Mouse (Mus musculus) stomach, postnatal 0 days (tissue): ENCODE data around the gene Slc34a1. TPM values are rescaled to one million over a fixed set of nuclear protein-coding genes. Genes with fewer than 3 reads are reported as not detected.

Source experiments
- ATAC-seq: fragments of 200-750 bp; cut with Nextera tagmentation; 2 replicates; pipeline ENCODE4 v1.8.0; 2017; ENCODE audit not compliant: low FRiP score, low TSS enrichment
- DNase-seq: peaks from one replicate; pipeline ENCODE4 v3.0.0-alpha.2; 2016; ENCODE audit warnings: low spot score
- H3K27ac ChIP-seq: fragments of 300-500 bp; sonication (generic); replicated peaks from 2 replicates; pipeline ENCODE4 v1.5.1; 2014; ENCODE audit warnings: mild to moderate bottlenecking, control low read depth
- H3K27me3 ChIP-seq: fragments of 300-500 bp; sonication (generic); 2 replicates; pipeline ENCODE4 v1.6.1; 2014; ENCODE audit warnings: low read length; ENCODE audit not compliant: control insufficient read depth, insufficient read depth
- H3K36me3 ChIP-seq: fragments of 300-500 bp; sonication (generic); 2 replicates; pipeline ENCODE4 v1.6.1; 2014; ENCODE audit warnings: low read length, mixed read lengths; ENCODE audit not compliant: control insufficient read depth, insufficient read depth
- H3K4me1 ChIP-seq: fragments of 300-500 bp; sonication (generic); replicated peaks from 2 replicates; pipeline ENCODE4 v1.6.1; 2014; ENCODE audit warnings: antibody characterized with exemption; ENCODE audit not compliant: control insufficient read depth, insufficient read depth
- H3K4me2 ChIP-seq: fragments of 300-500 bp; sonication (generic); replicated peaks from 2 replicates; pipeline ENCODE4 v1.6.1; 2014; ENCODE audit warnings: low read depth, mild to moderate bottlenecking, control low read depth, moderate library complexity
- H3K4me3 ChIP-seq: fragments of 300-500 bp; sonication (generic); 2 replicates; pipeline ENCODE4 v1.5.1; 2014; ENCODE audit warnings: low read depth, low read length, control low read depth
- H3K9ac ChIP-seq: fragments of 300-500 bp; sonication (generic); 2 replicates; pipeline ENCODE4 v1.6.1; 2014; ENCODE audit warnings: mild to moderate bottlenecking, low read length, control low read depth, mixed read lengths
- H3K9me3 ChIP-seq: fragments of 300-500 bp; sonication (generic); 2 replicates; pipeline ENCODE4 v1.6.1; 2016; ENCODE audit warnings: low read length; ENCODE audit not compliant: control insufficient read depth
- CTCF ChIP-seq: IDR thresholded peaks from 2 replicates; pipeline ENCODE4 v1.5.1; 2016; ENCODE audit warnings: antibody characterized with exemption, low read depth, mild to moderate bottlenecking, moderate library complexity
- EP300 ChIP-seq: optimal IDR thresholded peaks from 2 replicates; pipeline ENCODE3; 2016; ENCODE audit warnings: antibody characterized with exemption
- WGBS: fragments of 180-500 bp; shearing (Covaris S2); extraction: QIAGEN DNeasy Blood & Tissue Kit; methylation state at CpG from one replicate; pipeline ENCODE4 v1.1.7; 2014; 5-methylcytosine and 5-hydroxymethylcytosine counted together
- microRNA-seq: library from miRNA; unstranded; fragments of <30 nt; microRNA quantifications from one replicate; pipeline ENCODE4, GENCODE M21; 2016
- polyA plus RNA-seq: library from polyadenylated mRNA; unstranded; fragments of >200 nt; fragmentation: Nextera tagmentation; extraction: Ambion mirVana; gene quantifications from 2 replicates; pipeline ENCODE4 v1.2.1, GENCODE M21; 2015

Slc34a1 gene
- polyA plus RNA-seq, 1 experiment from 2014 or later, result not detected

- TF ChIP-seq EP300, result no peak
- TF ChIP-seq CTCF, result no peak
- 71% methylated on average over 16 of the region's 16 CpGs for WGBS
These were observed 54.0 kb downstream of the Slc34a1 start for GRCm38 (mm10) chr13:55451785-55452549.

GRCm38 (mm10) chr13:55462965-55463364, 65.0 kb downstream of the Slc34a1 start:
- Histone ChIP-seq H3K27me3 (no peaks in the 10 kb centered on the region), H3K4me3 (no peak overlapping the region), H3K27ac (no peak overlapping the region), H3K4me1 (0 out of 2 replicates have a peak, but pooled peaks cover 5% of the 10 kb centered on the region), H3K9me3 (no peaks in the 10 kb centered on the region), H3K36me3 (peaks cover 10% of the 10 kb centered on the region), H3K4me2 (no peak overlapping the region), H3K9ac (no peak overlapping the region)
- 49% methylated on average over 2 of the region's 2 CpGs for WGBS
- DNase-seq (no peak), ATAC-seq (no peak)
- TF ChIP-seq CTCF, result no peak
- no peak for TF ChIP-seq EP300

More at GRCm38 (mm10) chr13:55451785-55452549, 54.0 kb downstream of the Slc34a1 start:
- H3K36me3 ChIP-seq, result peaks cover 15% of the 10 kb centered on the region
- no peak overlapping the region for H3K4me2 ChIP-seq
- H3K9me3 ChIP-seq, result no peaks in the 10 kb centered on the region
- H3K4me1 ChIP-seq, result no peaks in the 10 kb centered on the region
- peak; percentile 59 for ATAC-seq
- DNase-seq, result peak; percentile 73
- H3K27ac ChIP-seq, result 0 out of 2 replicates have a peak overlapping the region, but pooled peaks have one; percentile 25
- H3K4me3 ChIP-seq, result no peak overlapping the region
- H3K9ac ChIP-seq, result no peak overlapping the region
- no peaks in the 10 kb centered on the region for H3K27me3 ChIP-seq

DNA sequence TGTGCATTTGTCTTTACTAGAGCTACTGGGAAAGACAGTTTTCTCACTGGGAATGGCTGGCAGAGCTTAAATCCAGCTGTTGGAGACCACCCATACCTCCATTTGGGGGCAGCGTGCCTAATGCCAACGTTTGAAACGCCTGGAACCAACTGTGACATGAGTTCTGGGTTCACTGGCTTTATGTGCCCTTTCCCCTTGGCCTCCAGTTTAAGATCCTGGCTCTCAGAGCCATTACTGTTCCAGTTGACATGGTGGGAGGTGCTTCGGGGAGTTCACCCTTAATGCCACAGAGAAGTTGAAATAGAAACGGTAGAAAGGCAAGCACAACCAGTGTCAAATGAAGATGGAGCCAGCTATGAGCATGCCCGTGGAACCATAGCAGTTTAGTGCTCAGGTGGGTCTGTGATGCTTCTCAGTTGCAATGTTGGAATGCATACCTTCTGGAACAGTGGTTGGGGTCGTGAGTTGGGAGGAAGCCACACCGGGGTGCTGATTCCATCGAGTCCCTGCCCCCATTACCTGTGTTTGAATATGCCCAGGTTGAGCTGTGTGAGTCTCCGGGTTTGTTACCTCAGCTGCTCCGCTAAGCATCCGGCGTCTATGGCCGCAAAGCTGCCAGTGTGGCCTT, 65.5 kb downstream of the Slc34a1 start:
- ATAC-seq (0 out of 2 replicates have a peak, but pooled peaks have one; percentile 1), DNase-seq (no peak)
- Histone ChIP-seq H3K27me3 (no peaks in the 10 kb centered on the region), H3K9ac (peak overlapping the region; percentile 65; the same call in 1 of the 2 replicates), H3K4me2 (peak overlapping the region; percentile 96), H3K4me1 (0 out of 2 replicates have a peak, but pooled peaks cover 5% of the 10 kb centered on the region), H3K9me3 (no peaks in the 10 kb centered on the region), H3K4me3 (peak overlapping the region; percentile 55), H3K27ac (no peak overlapping the region), H3K36me3 (peaks cover 6% of the 10 kb centered on the region)
- no peak for TF ChIP-seq EP300
- no peak for TF ChIP-seq CTCF
- 14% methylated on average over 14 of the region's 14 CpGs for WGBS

DNA sequence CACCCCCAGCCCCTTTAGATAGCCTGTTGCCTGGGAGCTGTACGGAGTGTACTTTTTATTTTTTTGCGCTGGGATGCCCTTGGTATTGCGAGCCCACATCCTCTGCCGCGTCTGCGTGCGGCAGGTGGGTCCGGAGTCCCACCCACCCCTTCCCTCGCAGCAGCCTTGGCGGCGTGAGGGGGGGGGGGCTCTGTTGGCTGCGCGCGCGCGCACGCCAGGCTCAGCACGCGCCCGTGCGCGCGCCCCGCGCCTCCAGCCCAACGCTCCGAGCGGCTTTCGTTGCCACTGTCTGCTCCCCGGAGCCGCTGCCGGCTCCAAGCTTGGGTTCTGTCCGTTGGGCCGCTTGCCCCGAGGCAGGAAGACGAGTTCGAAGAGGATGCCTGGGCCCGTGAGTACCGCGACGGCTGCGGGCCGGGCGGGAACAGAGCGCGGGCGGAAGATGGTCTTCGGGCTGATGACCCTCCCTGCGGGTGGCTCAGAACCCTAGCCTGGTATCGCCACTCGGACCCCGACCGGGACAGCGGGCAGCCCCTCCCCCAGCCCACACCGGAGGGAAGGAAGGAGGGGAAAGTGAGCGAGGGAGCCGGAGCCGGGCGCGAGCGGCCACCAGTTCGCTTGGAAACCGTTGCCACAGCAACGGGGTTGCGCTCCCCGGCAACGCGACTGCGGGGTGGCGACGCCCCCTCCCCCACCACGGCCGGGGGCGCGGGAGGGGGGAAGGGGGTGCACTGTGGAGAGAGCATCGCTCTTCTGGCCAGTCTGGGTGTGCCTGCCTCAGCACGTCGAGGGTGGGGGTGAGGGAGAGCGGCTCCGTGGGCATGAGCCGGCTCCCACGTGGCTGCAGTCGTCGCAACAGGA, 66.3 kb downstream of the Slc34a1 start, which contains the start of gene Prr7:
Gene Prr7 (plus strand): TSS at position 241 of the 858 bp plus-strand sequence.
- ATAC-seq (peak; percentile 38; the same call in 1 of the 2 replicates), DNase-seq (peak; percentile 42)
- H3K4me2 ChIP-seq, result peak within 1 kb of the TSS; percentile 96
- no peaks in the 10 kb centered on the region for H3K9me3 ChIP-seq
- no peak for TF ChIP-seq EP300
- TF ChIP-seq CTCF, result no peak
- H3K4me3 ChIP-seq, result peak within 1 kb of the TSS; percentile 55
- WGBS, result under 1% methylated on average over 76 of the region's 84 CpGs
- 0 out of 2 replicates have a peak, but pooled peaks cover 5% of the 10 kb centered on the region for H3K4me1 ChIP-seq
- H3K36me3 ChIP-seq, result peaks cover 4% of the 10 kb centered on the region
- no peaks in the 10 kb centered on the region for H3K27me3 ChIP-seq
- H3K9ac ChIP-seq, result peak within 1 kb of the TSS; percentile 65
- H3K27ac ChIP-seq, result 0 out of 2 replicates have a peak within 1 kb of the TSS, but pooled peaks have one; percentile 24

- Histone ChIP-seq H3K4me2 (0 out of 2 replicates have a peak overlapping the region, but pooled peaks have one; percentile 96), H3K36me3 (no peaks in the 10 kb centered on the region; the same call in none of the 2 replicates), H3K27me3 (no peaks in the 10 kb centered on the region), H3K4me1 (0 out of 2 replicates have a peak, but pooled peaks cover 5% of the 10 kb centered on the region), H3K4me3 (no peak overlapping the region; the same call in 1 of the 2 replicates), H3K9ac (no peak overlapping the region), H3K9me3 (no peaks in the 10 kb centered on the region), H3K27ac (no peak overlapping the region)
- 20% methylated on average over 3 of the region's 3 CpGs for WGBS
- ATAC-seq (0 out of 2 replicates have a peak, but pooled peaks have one; percentile 9), DNase-seq (no peak)
- TF ChIP-seq CTCF (no peak), EP300 (no peak)
These were observed 67.2 kb downstream of the Slc34a1 start for GRCm38 (mm10) chr13:55465184-55465583.

Small RNAs within 50 kb of the gene (microRNA-seq; reads per million reads assigned to microRNA genes)
- not detected for gene Mir6943

Other genes starting within 250 kb of the Slc34a1 start
- gene Fgfr4, start 245.5 kb upstream of the Slc34a1 start, polyA plus RNA-seq, result 1.4 and 1.6 TPM in 2 replicates
- 33.7 and 35.0 TPM in 2 replicates for gene Nsd1, start 188.4 kb upstream of the Slc34a1 start, polyA plus RNA-seq
- gene Prelid1, start 77.7 kb upstream of the Slc34a1 start, polyA plus RNA-seq, result 350 and 354 TPM in 2 replicates
- 79.7 and 85.3 TPM in 2 replicates for gene Rab24, start 76.2 kb upstream of the Slc34a1 start, polyA plus RNA-seq
- gene Mxd3, start 68.4 kb upstream of the Slc34a1 start, polyA plus RNA-seq, result 9.7 and 12.4 TPM in 2 replicates
- gene Lman2, start 35.4 kb upstream of the Slc34a1 start, polyA plus RNA-seq, result 73.7 and 76.5 TPM in 2 replicates
- gene Rgs14, start 28.5 kb upstream of the Slc34a1 start, polyA plus RNA-seq, result 0.51 and 0.73 TPM in 2 replicates
- gene Pfn3, start 17.0 kb downstream of the Slc34a1 start, polyA plus RNA-seq, result not detected in 2 replicates
- gene F12, start 28.6 kb downstream of the Slc34a1 start, polyA plus RNA-seq, result 0.41 and 0.68 TPM in 2 replicates
- gene Grk6, start 46.9 kb downstream of the Slc34a1 start, polyA plus RNA-seq, result 17.7 and 19.0 TPM in 2 replicates
- gene Prr7, start 66.1 kb downstream of the Slc34a1 start, polyA plus RNA-seq, result 0.13 and 0.28 TPM in 2 replicates
- gene Dbn1, start 89.9 kb downstream of the Slc34a1 start, polyA plus RNA-seq, result 39.3 and 40.4 TPM in 2 replicates
- 174 and 193 TPM in 2 replicates for gene Pdlim7, start 115.5 kb downstream of the Slc34a1 start, polyA plus RNA-seq
- 1.0 and 1.3 TPM in 2 replicates for gene Dok3, start 131.1 kb downstream of the Slc34a1 start, polyA plus RNA-seq
- gene Ddx41, start 138.5 kb downstream of the Slc34a1 start, polyA plus RNA-seq, result 24.2 and 25.6 TPM in 2 replicates
- gene Fam193b, start 172.9 kb downstream of the Slc34a1 start, polyA plus RNA-seq, result 10.2 and 11.1 TPM in 2 replicates
- gene Tmed9, start 175.5 kb downstream of the Slc34a1 start, polyA plus RNA-seq, result 123 and 136 TPM in 2 replicates
- gene B4galt7, start 201.7 kb downstream of the Slc34a1 start, polyA plus RNA-seq, result 15.9 and 16.0 TPM in 2 replicates
- 32.0 and 33.0 TPM in 2 replicates for gene Caml, start 224.8 kb downstream of the Slc34a1 start, polyA plus RNA-seq
- gene Ddx46, start 236.8 kb downstream of the Slc34a1 start, polyA plus RNA-seq, result 14.9 and 15.2 TPM in 2 replicates